Mouse (Mus musculus) C2C12 (cell line): ENCODE measurements at regions not wholly inside any gene's neighbourhood (a gene's known extent, or its start where the extent isn't known, plus 50 kb on each side); places are given as distances from the start of the nearest gene placed in this dataset.

Experiments used
- CTCF ChIP-seq: IDR thresholded peaks from one replicate; pipeline ENCODE4 v1.5.1; 2011; ENCODE audit not compliant: control insufficient read depth, insufficient read depth, insufficient read length
- MAX ChIP-seq: IDR thresholded peaks from one replicate; pipeline ENCODE4 v1.6.1; 2011; ENCODE audit warnings: mild to moderate bottlenecking, control low read depth
- MYOG ChIP-seq: IDR thresholded peaks from one replicate; pipeline ENCODE4 v1.6.1; 2011; ENCODE audit not compliant: control insufficient read depth, insufficient read length; ENCODE audit errors: extremely low read depth
- USF1 ChIP-seq: IDR thresholded peaks from one replicate; pipeline ENCODE4 v1.6.1; 2011; ENCODE audit warnings: low read depth, mild to moderate bottlenecking, control low read depth, moderate library complexity

- TF ChIP-seq CTCF: no peak
- TF ChIP-seq MAX: no peak
- TF ChIP-seq USF1: no peak
- TF ChIP-seq MYOG: no peak
These were observed 120.3 kb downstream of the Gsdmc2 start for GRCm38 (mm10) chr15:63724543-63725186.
